Mouse (Mus musculus) cerebellum, adult 18-20 months (tissue): ENCODE measurements around the gene Rerg.

Experiments used
- DNase-seq, 2 experiments: peaks; one replicate each; pipeline ENCODE4 v3.0.0; 2021

Gene Rerg

DNA sequence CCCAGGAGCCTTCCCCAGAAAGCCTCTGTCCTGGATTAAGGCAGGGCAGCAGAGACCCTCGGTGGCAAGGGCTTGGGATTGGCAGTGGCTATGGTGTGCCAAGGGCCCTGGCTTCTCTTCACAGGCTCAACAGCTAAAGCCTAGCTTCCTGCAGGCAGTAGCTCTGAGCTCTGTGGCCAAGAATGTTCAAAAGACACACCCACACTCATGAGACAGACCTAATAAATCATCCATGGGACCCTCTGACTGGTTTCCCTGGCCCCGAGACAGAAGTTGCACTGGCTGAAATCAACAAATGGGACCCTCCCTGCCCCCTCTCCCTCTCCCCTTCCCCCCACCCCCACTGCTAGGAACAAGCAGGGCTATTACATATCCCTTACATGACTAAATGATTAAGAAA is 44.1 kb downstream of the Rerg start:
- no peak for DNase-seq

DNA sequence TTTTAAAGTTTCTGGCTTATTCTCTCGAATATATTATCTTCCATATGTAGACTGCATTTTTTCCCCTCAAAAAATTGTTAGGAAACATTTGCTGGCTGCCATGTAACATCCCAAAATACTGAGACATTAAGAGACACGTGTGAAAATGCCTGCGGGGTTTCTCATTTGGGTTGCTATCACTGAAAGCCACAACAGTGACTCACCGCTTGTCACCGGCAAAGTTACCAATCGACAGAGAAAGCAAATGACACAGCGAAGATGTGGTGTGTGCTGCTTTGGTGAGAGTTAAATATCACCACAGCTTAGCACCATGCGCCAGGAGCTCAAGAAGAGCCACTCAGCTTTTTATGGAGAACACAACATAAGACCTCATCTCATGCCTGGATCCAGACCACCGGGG is 44.9 kb downstream of the Rerg start:
- DNase-seq, result no peak

DNA sequence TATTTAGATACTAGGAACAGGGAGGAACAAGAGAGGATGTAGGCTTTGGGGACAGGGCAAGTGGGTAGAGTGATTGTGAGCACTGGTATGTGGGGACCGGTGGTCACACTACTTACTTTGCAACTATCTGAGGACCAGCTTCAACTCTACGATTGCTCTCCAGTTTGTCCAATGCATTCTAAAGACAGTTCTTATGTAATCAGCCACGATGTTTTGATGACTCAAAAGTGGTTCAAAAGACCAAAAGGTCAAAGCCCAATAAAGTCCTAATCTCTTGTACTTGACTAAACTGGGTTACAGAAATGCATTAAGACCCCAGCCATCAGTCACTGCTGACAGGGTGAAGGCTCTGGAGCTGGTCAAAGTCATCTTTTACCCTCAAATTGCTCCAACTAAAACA is 45.3 kb downstream of the Rerg start:
- no peak for DNase-seq

DNA sequence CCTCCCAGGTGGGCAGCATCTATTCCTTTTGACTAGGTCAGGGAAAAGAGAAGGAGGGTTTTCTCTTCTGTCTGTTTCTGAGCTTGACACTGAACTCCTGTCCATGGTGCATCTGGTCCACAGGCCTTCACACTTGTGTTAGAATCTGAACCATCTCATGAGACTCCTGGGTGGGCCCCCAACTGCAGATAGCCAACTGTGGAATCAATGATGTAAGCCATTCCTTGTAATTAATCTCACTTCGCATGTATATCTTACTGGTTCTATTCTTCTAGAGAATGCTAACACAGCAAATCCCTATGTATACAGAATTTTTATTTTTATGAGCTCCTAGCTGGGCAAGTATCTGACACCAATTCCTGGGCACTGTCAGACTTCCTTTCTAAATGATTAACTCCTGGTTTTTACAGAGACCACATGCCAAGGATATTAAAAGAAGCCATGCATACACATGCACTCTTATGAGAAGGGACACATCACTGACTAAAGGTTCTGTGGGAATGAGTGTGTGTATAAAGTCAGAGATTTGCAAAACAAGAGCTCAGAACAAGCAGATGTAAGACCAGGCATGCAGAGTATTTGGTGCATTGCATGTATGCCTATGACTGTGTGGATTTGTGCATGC is 53.3 kb downstream of the Rerg start:
- DNase-seq, result no peak

DNA sequence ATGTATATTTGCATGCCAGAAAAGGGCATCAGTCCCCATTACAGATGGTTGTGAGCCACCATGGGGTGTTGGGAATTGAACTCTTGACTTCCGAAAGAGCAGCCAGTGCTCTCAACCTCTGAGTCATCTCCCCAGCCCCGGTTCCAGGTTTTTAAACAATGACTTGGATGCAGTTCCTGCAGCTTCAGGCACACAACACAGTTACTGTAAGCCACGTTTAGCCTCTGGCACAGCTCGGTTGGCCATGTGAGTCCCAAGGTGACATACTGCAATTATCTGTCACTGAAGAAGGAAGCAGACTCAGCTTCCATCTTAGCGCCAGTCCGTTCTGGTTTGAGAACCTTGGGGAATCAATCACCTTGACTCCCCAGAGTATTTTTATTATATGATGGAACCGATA is 55.4 kb downstream of the Rerg start:
- DNase-seq, result no peak

DNA sequence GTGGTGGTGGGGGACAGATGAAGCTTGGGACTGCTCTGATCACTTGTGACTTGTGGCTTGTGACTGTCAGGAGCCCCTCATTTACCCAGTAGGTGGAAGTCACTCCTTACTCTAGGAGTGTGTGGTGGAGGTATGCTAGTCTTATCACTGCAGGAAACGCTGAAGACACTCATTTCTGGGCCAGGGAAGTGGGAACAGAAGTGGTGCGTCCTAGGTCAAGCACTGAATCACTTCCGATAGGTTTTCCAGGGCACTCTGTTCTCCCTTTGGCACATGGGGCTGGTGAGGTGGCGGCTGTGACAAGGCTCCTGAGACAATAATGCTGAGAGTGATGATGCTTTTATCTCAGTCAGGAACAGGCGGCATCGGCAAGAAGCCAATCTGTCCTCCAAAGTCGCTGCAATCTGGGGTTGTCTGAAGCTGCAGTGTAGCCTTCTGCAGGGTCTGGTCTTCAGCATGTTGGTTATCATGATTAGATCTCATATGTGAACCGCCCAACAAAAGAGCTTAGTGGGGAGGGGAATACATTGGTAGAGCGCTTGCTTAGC is 59.0 kb downstream of the Rerg start:
- no peak for DNase-seq

DNA sequence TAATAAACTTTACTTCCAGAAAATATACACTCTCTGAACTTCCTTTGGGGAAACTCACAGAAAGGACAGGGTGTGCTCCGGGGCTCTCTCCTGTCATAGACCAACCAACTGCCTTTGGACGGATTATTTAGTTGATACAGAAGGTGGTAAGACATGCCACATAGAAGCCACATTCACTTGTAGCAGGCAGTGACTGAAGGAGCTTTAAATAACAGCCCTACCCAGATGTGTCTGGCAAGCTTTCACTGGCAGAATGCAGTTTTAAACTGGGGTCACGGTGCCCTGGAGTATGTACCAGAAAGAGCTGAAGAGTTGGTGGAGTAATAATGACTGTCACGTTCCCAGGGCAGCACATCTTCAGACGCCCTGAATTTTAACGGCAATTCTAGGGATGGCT is 59.5 kb downstream of the Rerg start:
- DNase-seq, result no peak

DNA sequence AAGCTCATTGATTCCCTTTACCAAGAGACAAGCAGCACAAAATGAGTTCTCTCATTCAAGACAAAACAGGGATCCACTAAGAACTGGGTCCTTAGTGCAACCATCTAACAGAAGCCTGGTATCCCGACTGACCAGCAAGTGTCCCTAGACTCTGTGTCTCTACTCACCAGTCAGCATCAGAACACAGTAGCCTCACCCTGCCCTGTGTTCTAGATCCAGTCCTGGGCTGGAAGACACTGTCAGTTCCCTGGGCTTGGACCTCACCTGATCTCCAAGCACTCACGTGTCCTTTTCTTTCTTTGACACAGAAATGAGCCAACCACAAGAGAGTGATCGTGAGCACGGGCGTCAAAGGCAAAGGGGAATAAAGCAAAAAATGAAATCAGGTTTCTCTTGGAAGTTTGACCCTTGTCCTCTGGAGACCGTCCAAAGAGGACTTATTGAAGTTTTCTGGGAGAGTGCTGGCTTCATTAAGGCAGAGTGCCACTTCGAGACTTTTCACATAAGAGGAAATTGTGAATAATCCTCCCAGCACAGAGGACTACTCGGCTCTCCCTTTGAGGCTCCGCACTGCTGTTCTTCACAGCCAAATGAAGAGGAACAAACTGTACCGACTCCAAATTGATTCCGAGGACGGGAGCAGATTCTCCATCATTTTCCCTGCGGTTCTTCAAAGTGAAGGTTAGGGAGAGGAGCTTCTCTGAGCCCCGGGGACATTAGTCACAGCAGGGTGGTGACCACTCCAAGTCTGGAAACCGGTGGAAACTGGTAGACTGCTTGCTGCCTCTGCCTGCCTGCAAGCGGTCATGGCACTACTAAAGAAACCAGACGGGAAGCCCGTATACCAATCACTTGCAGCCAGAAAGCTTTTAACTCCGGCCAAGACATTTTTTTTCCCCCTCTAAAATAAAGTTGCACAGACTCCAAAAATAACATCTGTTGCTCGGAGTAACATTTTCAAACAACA is 60.2 kb downstream of the Rerg start:
- no peak for DNase-seq

DNA sequence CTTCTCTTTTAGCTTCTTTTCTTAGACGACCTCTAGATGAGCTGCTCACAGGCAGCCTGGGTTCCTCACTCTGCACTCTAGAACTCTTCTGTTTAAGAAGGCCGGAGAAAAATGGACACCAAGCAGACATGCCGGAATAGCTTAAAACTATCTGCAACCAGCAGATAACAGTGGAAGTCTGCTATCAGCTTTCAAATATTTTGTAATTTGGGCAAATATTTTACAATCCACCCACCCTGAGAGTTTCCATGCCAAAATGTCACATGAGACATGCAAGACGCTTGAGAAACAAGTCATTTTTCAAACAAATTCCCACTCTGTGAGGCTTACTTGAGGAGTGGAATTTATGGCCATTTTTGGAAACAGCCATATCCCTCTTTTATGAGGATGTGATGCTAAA is 65.0 kb downstream of the Rerg start:
- DNase-seq, result no peak

DNA sequence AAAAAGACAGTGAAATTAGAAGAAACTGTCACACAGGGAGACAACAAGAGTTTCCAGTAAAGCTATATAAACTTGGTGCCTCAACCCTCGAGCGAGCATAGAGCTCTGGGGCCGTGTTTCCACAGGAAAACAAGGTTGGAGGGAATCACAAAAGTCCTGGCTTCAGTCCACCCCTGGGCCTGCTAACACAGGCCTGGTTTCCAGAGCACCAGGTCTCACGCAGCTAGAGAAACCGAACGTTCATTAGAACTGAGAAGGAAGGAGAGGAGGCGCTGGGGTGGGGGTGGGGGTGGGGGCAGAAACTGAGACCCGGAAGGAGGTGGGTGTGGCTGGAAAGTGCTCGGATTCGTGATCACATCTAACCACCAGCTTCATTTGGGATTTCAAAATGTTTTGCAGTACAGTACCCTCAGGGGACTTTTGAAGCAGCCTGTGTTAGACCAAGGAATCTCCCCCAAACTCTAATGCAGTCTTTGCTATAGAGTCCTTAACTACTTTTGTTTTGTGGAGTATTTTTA is 67.6 kb downstream of the Rerg start:
- no peak for DNase-seq

DNA sequence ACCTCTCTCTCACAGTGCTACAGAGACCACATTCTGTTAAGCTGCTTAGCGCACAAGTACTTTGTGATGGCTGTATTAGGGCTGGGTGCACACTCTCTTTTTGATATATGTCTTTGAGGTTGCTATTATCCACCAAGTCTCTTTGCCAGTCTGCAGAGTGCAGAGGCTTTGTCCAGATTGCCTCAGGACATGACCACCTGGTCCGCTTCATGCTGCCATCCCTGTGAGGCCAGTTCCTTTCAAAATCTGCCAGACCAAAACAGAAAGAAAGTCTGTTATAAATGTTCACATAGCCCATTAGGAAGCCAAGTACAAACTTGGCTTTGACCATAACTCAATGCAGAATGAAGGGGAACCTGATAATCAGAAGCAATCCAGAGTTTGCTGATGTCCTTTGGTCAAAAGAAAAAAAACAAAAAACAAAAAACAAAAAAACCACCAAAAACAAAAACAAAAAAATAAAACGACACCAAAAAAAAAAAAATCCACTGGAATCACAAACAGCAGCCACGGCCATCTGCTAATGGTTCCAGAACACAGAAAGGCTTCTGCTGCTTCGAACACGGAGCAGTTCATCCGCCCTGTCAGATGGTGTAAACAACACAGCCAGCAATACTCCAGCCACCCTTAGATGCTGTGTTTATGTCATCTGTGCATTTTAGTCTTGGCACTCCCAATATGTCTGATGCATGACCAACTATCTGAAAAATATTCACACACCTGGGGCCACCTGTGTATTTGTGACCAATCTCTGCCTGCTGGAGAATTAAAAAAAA is 68.2 kb downstream of the Rerg start:
- no peak for DNase-seq

DNA sequence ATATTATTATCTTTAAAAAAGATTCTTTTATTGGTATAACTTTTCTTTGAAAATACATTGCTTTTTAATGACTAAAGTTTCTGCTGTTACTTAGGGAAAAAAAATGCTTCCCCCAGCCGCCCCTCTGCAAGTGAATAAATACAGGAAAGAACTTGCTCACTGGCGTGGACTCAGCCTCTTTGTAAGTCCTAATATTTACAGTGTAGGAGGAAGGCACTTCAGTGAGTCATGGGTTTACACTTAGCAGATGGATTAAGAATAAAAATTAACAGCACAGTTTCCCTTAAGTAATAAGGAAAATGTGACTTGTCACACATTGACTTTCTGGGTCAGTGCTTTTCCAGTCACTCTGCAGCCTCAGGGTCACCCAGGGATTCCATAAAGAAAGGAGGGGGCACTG is 70.0 kb downstream of the Rerg start:
- no peak for DNase-seq

DNA sequence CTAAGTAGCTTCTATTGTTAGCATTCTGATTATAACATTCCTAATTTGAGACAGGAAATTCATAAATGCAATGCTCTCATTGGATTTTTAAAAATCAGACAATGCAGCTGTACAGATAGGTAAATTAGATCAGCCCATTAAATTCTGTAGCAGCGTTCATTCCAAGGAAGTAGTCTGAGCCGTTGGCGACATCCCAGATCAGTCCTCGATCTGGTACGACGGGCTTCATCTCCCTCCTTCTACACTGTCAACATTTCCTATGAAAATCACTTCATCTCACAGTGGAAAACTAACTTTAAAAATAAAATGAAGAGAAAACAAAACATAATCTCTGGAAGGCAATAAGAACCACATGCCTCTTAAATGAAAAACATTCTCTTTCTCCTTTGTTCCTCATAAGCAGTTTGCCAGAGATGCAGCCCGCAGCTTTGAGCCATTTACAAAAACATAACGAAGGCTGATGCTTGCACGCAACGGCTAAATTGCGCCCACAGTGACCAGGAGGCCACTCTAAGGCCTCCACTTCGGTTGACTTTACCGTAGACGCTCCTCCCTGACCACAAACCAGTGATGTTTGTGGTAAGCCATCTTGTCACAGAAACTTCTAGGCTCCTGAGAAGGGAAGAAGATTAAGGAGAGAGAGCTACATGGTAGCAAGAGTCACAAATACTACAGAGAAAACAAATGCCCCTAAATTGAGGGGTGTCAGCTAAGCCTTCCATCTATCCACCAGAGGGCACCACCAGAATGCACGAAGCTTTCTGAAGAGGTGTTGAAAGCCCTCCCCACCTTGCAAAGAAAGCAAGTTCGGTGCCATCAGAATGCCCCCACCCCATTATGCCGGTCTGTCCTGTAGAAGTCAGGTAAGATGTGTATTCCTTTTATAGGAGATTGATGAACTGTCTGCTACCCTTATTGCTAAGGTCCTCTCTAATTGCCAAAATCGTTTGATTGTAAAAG is 71.8 kb downstream of the Rerg start:
- no peak for DNase-seq

DNA sequence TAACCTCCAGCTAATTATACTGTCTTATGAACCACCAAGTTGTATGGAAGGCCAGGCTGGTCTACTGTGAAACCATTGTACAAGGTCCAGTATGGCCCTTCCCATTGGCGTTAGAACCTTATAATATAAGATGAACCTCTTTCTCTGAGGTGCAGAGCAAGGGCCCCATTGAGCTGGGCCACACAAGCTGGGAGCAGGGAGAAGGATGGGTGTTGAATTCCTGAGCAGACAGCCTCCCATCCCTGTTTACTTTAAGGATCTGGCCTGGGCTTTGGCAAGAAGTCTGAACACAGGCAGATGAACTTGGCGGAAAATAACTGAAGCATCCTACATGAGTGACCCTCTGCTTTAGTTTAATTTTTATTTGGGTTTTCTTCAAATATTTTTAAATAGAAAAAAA is 75.8 kb downstream of the Rerg start:
- DNase-seq, result no peak

DNA sequence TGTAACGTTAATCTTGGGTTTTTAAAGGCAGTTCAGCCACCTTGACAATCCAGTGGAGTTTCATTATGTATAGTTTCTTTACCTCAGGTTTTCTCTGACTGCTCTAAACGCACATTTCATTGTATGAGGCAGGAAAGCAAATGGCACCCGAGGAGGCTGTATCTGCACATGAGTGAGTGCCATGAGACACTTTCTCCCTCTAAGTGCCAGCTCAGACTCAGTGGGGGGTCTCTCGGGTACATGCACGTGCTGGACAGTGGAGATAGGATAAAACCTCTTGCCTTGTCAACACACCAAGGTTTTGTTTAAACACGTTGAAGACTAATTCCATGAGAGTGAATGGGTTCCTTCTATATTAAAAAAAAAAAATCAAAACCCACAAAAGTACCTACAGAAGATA is 81.8 kb downstream of the Rerg start:
- DNase-seq, result peak in 1 of 2 experiments; percentile 9

DNA sequence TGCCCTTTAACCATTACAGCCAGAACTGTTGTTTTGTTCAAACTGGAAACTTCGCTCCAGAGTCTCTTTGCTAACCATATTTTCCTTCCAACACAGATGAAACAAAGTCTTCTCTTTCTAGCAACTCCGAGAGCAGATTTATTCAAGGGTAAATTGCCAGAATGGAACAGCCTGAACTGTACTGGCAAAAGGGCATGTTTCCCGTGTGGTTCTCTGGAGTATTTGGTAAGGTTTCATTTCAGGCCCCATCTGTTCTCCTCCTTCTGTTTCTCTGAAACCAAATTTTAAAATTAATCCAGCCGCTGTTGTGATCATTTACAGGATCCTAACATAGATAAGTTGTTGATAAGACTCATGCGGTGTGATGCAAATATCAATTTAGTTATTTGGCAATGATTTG is 82.3 kb downstream of the Rerg start:
- no peak for DNase-seq

DNA sequence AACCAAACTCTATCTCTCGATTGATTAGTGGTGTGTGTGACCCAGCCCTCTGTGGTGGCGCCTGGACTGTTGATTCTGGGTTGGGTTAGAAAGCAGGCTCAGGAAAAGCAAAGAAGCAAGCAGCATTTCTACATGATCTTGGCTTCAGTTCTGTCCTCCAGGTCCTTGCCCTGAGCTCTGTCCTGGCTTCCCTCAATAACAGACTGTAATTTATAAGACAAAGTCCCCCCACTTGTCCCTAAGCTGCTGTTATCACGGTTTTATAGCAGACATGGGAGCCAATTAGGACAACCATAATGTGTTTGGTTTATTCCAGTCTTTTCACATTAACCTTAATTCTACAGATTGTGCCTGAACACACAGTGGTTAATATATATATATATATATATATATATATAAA is 82.8 kb downstream of the Rerg start:
- no peak for DNase-seq

DNA sequence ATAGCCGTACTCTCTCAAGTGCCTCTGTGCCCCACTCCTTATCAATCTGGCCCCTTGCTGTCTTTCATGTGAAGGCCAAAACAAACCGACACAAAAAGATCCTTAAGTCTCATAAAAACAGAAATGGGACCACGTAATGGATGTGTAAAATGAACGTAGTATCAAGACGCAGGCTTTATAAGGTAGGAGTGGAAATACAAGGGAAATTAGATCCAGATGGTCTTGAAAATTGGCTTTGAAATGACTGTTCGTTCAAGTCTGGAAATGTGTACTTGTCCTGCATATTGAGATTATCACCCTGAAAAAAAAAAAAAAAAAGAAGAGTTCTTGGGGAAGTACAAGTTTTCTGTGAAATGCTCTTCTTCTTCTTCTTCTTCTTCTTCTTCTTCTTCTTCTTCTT is 90.6 kb downstream of the Rerg start:
- DNase-seq, result no peak

DNA sequence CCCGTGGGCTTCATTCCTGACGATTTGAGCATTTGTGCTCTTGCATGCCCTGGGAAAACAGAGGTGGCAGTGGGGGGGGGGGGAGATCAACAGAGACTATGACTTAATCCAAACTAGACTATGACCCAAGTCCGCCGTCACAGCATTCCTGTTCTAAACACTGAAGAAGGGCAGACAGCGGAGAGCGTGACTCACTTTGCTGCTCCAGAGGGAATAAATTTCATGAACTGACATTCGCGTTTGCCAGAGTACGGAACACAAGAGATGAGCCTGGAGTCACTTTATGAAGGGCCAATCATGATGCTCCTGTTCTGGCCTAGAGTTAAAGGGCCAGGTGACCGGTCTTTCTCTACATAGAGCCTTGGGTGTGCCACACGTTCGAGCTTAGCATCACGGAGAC is 93.6 kb downstream of the Rerg start:
- no peak for DNase-seq

DNA sequence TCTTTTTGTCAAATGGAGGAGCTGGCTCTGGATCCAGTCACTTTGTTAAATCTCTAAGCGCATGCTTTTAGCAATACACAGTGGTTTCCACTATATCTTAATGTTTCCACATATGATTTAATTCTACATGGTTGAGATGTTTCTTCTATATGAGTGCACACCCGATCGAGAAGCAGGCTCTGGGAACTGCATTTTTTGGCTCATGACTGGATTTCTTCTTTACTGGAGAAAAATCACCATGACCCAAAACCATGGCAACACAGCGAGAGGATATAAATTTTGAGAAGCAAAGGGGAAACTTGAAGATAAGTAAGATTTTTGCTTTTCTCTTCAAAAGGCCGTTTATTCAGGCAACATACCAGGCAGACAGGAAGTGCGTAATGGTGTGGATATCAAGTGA is 94.1 kb downstream of the Rerg start:
- DNase-seq, result no peak

DNA sequence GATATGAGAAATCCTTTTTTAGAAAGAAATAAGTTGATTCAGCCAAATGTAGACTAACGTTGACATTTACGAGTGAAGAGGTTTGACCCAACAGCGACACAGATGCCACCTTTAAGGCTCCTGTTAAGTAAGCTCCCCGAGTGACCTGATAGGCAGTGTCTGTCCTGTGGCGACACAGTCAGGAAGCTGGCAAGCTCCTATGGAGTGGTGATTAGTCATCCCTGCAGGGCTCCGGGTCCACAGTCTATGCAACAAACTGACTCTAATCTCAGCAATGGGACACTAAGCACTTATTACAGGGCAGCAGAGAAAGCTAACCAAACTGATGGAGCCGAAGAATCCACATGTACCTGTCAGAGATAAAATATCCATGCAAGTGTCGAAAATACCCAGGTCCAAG is 98.0 kb downstream of the Rerg start:
- DNase-seq, result no peak

DNA sequence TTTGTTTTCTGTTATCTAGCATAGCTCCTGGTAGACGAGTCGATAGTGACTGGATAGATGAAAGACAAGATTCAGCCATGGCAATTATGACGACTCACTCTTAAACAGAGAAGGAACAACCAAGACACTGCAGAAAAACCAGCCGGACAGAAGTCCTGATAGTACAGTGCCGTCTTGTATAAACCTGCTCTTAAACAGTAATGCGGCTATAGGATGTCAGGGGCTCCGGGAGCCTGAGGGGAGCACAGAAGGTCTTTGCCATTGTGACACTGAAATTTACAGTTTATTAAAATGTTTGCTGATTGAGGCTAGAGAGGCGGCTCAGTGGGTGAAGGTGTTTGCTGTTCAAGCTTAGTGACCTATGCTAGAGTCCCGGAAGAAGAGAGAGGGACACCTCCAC is 98.8 kb downstream of the Rerg start:
- DNase-seq, result no peak
